In the genomic region with DNA sequence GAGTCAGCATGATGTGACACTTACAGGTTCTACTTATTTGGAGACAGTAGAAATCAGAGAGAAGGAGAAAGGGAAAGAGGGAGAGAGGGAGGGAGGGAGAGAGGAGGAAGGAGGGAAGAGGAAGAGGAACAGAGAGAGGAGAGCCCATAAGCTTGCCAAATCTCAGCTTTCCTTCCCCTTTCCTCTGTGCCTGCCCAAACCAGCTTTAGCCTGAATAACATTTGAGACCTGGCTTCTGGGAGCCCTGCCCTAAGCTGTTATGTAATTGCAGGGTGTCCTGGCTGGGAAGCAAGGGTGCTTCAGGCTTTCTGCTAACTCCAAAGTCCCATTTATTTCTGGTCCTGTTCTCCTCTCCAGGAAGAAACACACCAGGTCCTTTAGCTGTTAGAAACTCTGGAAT, we compare ENCODE assay signal across 16 mouse cellular contexts.
DNase-seq lines count a peak whose midpoint lies in the region; ATAC-seq and TF ChIP-seq lines count a peak whose summit lies in the region.
"Had no signal": no experiment of that assay in that cellular context is flagged by ENCODE, and none has a peak within 500 bp of the region (broad histone marks: within the 10 kb centered on the region; RNA-seq: fewer than 3 reads in every experiment).

No protein-coding gene starts in this region.

- no peak for TF ChIP-seq CTCF in lung, postnatal 0 days (IDR thresholded peaks at IDR 0.05)

- H3K4me3 ChIP-seq in lung, postnatal 0 days (ENCODE audit: low read depth, low read length): no peak overlapping the region
- H3K4me3 ChIP-seq: left cerebral cortex, adult 2 months; midbrain, embryonic 15.5 days; neural tube, embryonic 13.5 days had no signal

- H3K4me2 ChIP-seq in lung, postnatal 0 days (replicated peaks; ENCODE audit: low read depth, low read length): no peak overlapping the region
- H3K4me2 ChIP-seq: hindbrain, embryonic 14.5 days; midbrain, embryonic 15.5 days; neural tube, embryonic 13.5 days had no signal

- no peak overlapping the region for H3K9ac ChIP-seq in lung, postnatal 0 days (replicated peaks; ENCODE audit: low read depth)
- H3K9ac ChIP-seq: hindbrain, embryonic 14.5 days; midbrain, embryonic 15.5 days; neural tube, embryonic 13.5 days had no signal

- no peak for TF ChIP-seq EP300 in lung, postnatal 0 days (IDR thresholded peaks at IDR 0.05)

- DNase-seq in heart, adult 11 months: peak; percentile 97
- DNase-seq in heart, postnatal 25 days (ENCODE audit: low spot score): no peak
- peak; percentile 38 for DNase-seq in lung, postnatal 0 days (ENCODE audit: low spot score)
- DNase-seq in lung, postnatal 10 days: no peak
- DNase-seq in brain, adult 2 months (ENCODE audit: low read depth, low spot score): peak; percentile 7
- peak; percentile 62 for DNase-seq in skeletal muscle tissue, adult 2 months (ENCODE audit: low read depth, low spot score)
- DNase-seq in adrenal gland, postnatal 14 days: no peak
- no peak for DNase-seq in adrenal gland, postnatal 10 days
- DNase-seq: cerebellum, adult 2 months; embryo, embryonic 11 days; retina, postnatal 1 day had no signal

- no peaks in the 10 kb centered on the region for H3K9me3 ChIP-seq in lung, postnatal 0 days (ENCODE audit: low read length)
- H3K9me3 ChIP-seq: midbrain, embryonic 15.5 days; neural tube, embryonic 13.5 days had no signal

- ATAC-seq in lung, postnatal 0 days: peak; percentile 43
- ATAC-seq: intestine, postnatal 0 days; midbrain, embryonic 15.5 days had no signal

- no peaks in the 10 kb centered on the region for H3K4me1 ChIP-seq in lung, postnatal 0 days (ENCODE audit: insufficient read depth, low read depth, low read length)
- H3K4me1 ChIP-seq: midbrain, embryonic 15.5 days; neural tube, embryonic 13.5 days had no signal

- intact Hi-C loops in heart, postnatal 25 days (cut with DNase I): no loop called here

- no peaks in the 10 kb centered on the region for H3K36me3 ChIP-seq in lung, postnatal 0 days (ENCODE audit: insufficient read depth, low read length)
- H3K36me3 ChIP-seq: midbrain, embryonic 15.5 days; neural tube, embryonic 13.5 days had no signal

- no peak overlapping the region for H3K27ac ChIP-seq in lung, postnatal 0 days (ENCODE audit: low read length)
- H3K27ac ChIP-seq: hindbrain, embryonic 14.5 days; left cerebral cortex, adult 2 months; midbrain, embryonic 15.5 days; neural tube, embryonic 13.5 days had no signal

- no peaks in the 10 kb centered on the region for H3K27me3 ChIP-seq in lung, postnatal 0 days (replicated peaks; ENCODE audit: insufficient read depth, low read length)
- H3K27me3 ChIP-seq: midbrain, embryonic 15.5 days had no signal

Comparison
In these comparisons a context has a peak if more than half of its experiments do, and no peak if none do; other contexts are left out.
1. DNase-seq: peak in heart, adult 11 months (single experiment), lung, postnatal 0 days (single experiment), brain, adult 2 months (single experiment) and skeletal muscle tissue, adult 2 months (single experiment); none in heart, postnatal 25 days (single experiment), lung, postnatal 10 days (single experiment), adrenal gland, postnatal 14 days (single experiment) and adrenal gland, postnatal 10 days (single experiment).